Mouse (Mus musculus) CH12.LX (cell line): Measurements from ENCODE around the gene Cryzl2.

Experiments
- CHD2 ChIP-seq: IDR thresholded peaks from 2 replicates; pipeline ENCODE4 v1.6.1; 2011; ENCODE audit warnings: low read length, improper control_type of control experiment
- CTCF ChIP-seq, 2 experiments: IDR thresholded peaks in 1 of 2; conservative IDR thresholded peaks in 1 of 2; 2 replicates each; pipeline ENCODE4 v1.5.1; 2011 to 2012; ENCODE audit warnings: low read depth in 2 of 2, low read length in 2 of 2, improper control_type of control experiment in 1 of 2, inconsistent platforms in 1 of 2, mild to moderate bottlenecking in 1 of 2, moderate library complexity in 1 of 2
- EP300 ChIP-seq: IDR thresholded peaks from 2 replicates; pipeline ENCODE4 v1.6.1; 2011; ENCODE audit warnings: low read length, improper control_type of control experiment
- JUN ChIP-seq: IDR thresholded peaks from 2 replicates; pipeline ENCODE4 v1.6.1; 2011; ENCODE audit warnings: low read depth, mild to moderate bottlenecking, low read length, improper control_type of control experiment, moderate library complexity; ENCODE audit not compliant: insufficient read depth
- JUND ChIP-seq: conservative IDR thresholded peaks from 2 replicates; pipeline ENCODE4 v1.6.1; 2011; ENCODE audit warnings: low read depth, low read length, improper control_type of control experiment
- NRF1 ChIP-seq: IDR thresholded peaks from 2 replicates; pipeline ENCODE4 v1.6.1; 2014; ENCODE audit warnings: low read depth, mild to moderate bottlenecking, inconsistent platforms, low read length, improper control_type of control experiment, moderate library complexity
- POLR2A ChIP-seq: IDR thresholded peaks from 2 replicates; pipeline ENCODE4 v1.6.1; 2011; ENCODE audit warnings: low read depth, mild to moderate bottlenecking, improper control_type of control experiment, low read length
- RAD21 ChIP-seq: IDR thresholded peaks from 2 replicates; pipeline ENCODE4 v1.6.1; 2011; ENCODE audit warnings: low read depth, mild to moderate bottlenecking, low read length, improper control_type of control experiment, moderate library complexity
- SMC3 ChIP-seq: IDR thresholded peaks from 2 replicates; pipeline ENCODE4 v1.6.1; 2011; ENCODE audit warnings: low read depth, low read length, improper control_type of control experiment
- TBP ChIP-seq: conservative IDR thresholded peaks from 2 replicates; pipeline ENCODE4 v1.6.1; 2011; ENCODE audit warnings: low read depth, low read length, improper control_type of control experiment
- TCF12 ChIP-seq: IDR thresholded peaks from 2 replicates; pipeline ENCODE4 v1.6.1; 2014; ENCODE audit warnings: low read depth, mild to moderate bottlenecking, inconsistent platforms, low read length, improper control_type of control experiment
- ZKSCAN1 ChIP-seq: IDR thresholded peaks from 2 replicates; pipeline ENCODE4 v1.6.1; 2012; ENCODE audit warnings: low read depth, inconsistent platforms, low read length, improper control_type of control experiment, borderline replicate concordance
- ZMIZ1 ChIP-seq: IDR thresholded peaks from 2 replicates; pipeline ENCODE4 v1.6.1; 2012; ENCODE audit warnings: low read depth, mild to moderate bottlenecking, inconsistent platforms, low read length, improper control_type of control experiment
- ZNF384 ChIP-seq: IDR thresholded peaks from 2 replicates; pipeline ENCODE4 v1.6.1; 2012; ENCODE audit warnings: low read depth, low read length, improper control_type of control experiment, inconsistent platforms

- TF ChIP-seq ZMIZ1 (no peak), POLR2A (no peak), NRF1 (no peak), CHD2 (no peak), ZNF384 (no peak), CTCF (conservative IDR thresholded peaks at IDR 0.05 in 1 of 2, IDR thresholded peaks at IDR 0.05 in 1 of 2; ENCODE audit: low read depth in 2 of 2, low read length in 2 of 2) (no peak), EP300 (no peak), SMC3 (no peak), JUN (no peak), ZKSCAN1 (no peak), JUND (no peak), RAD21 (no peak), TCF12 (no peak), TBP (no peak)
Observed at GRCm38 (mm10) chr1:157535571-157535970, 77.2 kb downstream of the Cryzl2 start.
